Mouse (Mus musculus): Measurements from ENCODE around the gene Elp5. TPM values are rescaled to one million over a fixed set of nuclear protein-coding genes. Genes with fewer than 3 reads are reported as not detected.
A peak's percentile ranks its signal among the peaks of the same experiment; 100 is the strongest.

Gene Elp5
- polyA plus RNA-seq, 1 experiment from 2014 or later, result 124 TPM

GRCm38 (mm10) chr11:69981141-69981762 is 1.1 kb downstream of the Elp5 start, which contains the start of gene Ctdnep1:
TSS of gene Ctdnep1 (plus strand) at chr11:69981156.
- Histone ChIP-seq H3K4me3 (ENCODE audit: low read length) (peak within 1 kb of the TSS; percentile 100), H3K27me3 (ENCODE audit: insufficient read depth, low read length) (no peaks in the 10 kb centered on the region), H3K27ac (ENCODE audit: low read length) (peak within 1 kb of the TSS; percentile 99), H3K9ac (replicated peaks; ENCODE audit: low read length) (peak within 1 kb of the TSS; percentile 99), H3K4me2 (replicated peaks; ENCODE audit: low read depth, low read length) (peak within 1 kb of the TSS; percentile 86), H3K9me3 (ENCODE audit: low read length) (no peaks in the 10 kb centered on the region), H3K36me3 (ENCODE audit: insufficient read depth, low read length) (peaks cover 38% of the 10 kb centered on the region), H3K4me1 (ENCODE audit: insufficient read depth, low read length) (peaks cover 28% of the 10 kb centered on the region)
- peak; percentile 36 for ATAC-seq (ENCODE audit: low FRiP score, low TSS enrichment)
- WGBS, result 0% methylated on average over 43 of the region's 43 CpGs

- peak; percentile 94 for ATAC-seq (ENCODE audit: low FRiP score, low TSS enrichment)
- peaks cover 28% of the 10 kb centered on the region for H3K4me1 ChIP-seq (ENCODE audit: insufficient read depth, low read length)
- peaks cover 37% of the 10 kb centered on the region for H3K36me3 ChIP-seq (ENCODE audit: insufficient read depth, low read length)
- peak overlapping the region; percentile 99 for H3K27ac ChIP-seq (ENCODE audit: low read length)
- H3K9me3 ChIP-seq (ENCODE audit: low read length), result no peaks in the 10 kb centered on the region
- WGBS, result 0% methylated on average over 39 of the region's 60 CpGs
- H3K27me3 ChIP-seq (ENCODE audit: insufficient read depth, low read length), result no peaks in the 10 kb centered on the region
- H3K4me2 ChIP-seq (replicated peaks; ENCODE audit: low read depth, low read length), result peak overlapping the region; percentile 86
- peak overlapping the region; percentile 99 for H3K9ac ChIP-seq (replicated peaks; ENCODE audit: low read length)
- H3K4me3 ChIP-seq (ENCODE audit: low read length), result peak overlapping the region; percentile 100
Observed at GRCm38 (mm10) chr11:69980196-69981140, 1.8 kb downstream of the Elp5 start.

DNA sequence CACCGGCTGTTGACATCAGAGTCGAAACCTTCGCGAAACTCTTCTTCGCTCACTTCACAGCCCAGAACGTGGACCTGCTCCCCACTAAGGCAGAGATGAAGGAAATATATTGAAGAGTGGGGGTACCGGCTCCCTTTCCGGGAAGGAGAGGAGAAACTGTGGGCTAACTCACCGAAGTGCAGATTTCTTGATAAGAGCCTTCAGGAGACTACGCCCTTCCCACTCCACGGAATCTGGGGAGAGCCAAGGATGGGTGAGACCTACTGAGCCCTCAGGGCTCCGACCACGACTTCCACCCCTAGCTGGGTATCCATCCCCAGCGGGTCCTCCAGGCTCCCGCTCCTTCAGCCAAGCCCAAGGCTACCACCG is 2.5 kb downstream of the Elp5 start:
- H3K9ac ChIP-seq (replicated peaks; ENCODE audit: low read length), result peak overlapping the region; percentile 99
- 2% methylated on average over 16 of the region's 16 CpGs for WGBS
- peak overlapping the region; percentile 84 for H3K4me2 ChIP-seq (replicated peaks; ENCODE audit: low read depth, low read length)
- peaks cover 28% of the 10 kb centered on the region for H3K4me1 ChIP-seq (ENCODE audit: insufficient read depth, low read length)
- peak overlapping the region; percentile 100 for H3K4me3 ChIP-seq (ENCODE audit: low read length)
- peaks cover 37% of the 10 kb centered on the region for H3K36me3 ChIP-seq (ENCODE audit: insufficient read depth, low read length)
- no peak for ATAC-seq (ENCODE audit: low FRiP score, low TSS enrichment)
- H3K9me3 ChIP-seq (ENCODE audit: low read length), result no peaks in the 10 kb centered on the region
- H3K27ac ChIP-seq (ENCODE audit: low read length), result peak overlapping the region; percentile 99
- H3K27me3 ChIP-seq (ENCODE audit: insufficient read depth, low read length), result no peaks in the 10 kb centered on the region

GRCm38 (mm10) chr11:69976271-69976670 is 6.0 kb downstream of the Elp5 start:
- Histone ChIP-seq H3K4me1 (ENCODE audit: insufficient read depth, low read length) (peaks cover 9% of the 10 kb centered on the region), H3K36me3 (ENCODE audit: insufficient read depth, low read length) (peaks cover 49% of the 10 kb centered on the region), H3K9me3 (ENCODE audit: low read length) (no peaks in the 10 kb centered on the region), H3K4me3 (ENCODE audit: low read length) (no peak overlapping the region), H3K27me3 (ENCODE audit: insufficient read depth, low read length) (no peaks in the 10 kb centered on the region), H3K9ac (replicated peaks; ENCODE audit: low read length) (no peak overlapping the region), H3K4me2 (replicated peaks; ENCODE audit: low read depth, low read length) (no peak overlapping the region), H3K27ac (ENCODE audit: low read length) (no peak overlapping the region)
- WGBS, result 88% methylated on average over 4 of the region's 4 CpGs
- ATAC-seq (ENCODE audit: low FRiP score, low TSS enrichment), result no peak

DNA sequence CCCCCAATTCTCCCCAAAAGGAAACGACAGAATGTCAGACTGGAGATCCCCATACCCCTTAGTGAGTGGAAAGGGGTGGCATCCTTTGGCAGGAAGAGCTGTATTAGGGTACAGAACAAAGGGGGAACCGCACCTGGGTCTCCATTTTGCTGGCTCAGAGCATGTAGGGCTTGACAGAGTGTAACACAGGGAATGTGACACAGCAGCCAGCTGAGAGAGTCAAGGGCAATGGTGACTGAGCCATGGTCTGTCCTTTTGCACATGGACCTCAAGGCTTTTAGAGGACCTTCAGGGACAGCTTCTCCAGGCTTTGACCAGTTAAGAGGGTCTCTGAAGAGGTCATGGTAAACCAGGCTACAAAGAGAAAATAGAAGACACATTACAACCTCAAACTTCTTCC is 7.4 kb downstream of the Elp5 start:
- Histone ChIP-seq H3K9me3 (ENCODE audit: low read length) (no peaks in the 10 kb centered on the region), H3K4me3 (ENCODE audit: low read length) (no peak overlapping the region), H3K27me3 (ENCODE audit: insufficient read depth, low read length) (no peaks in the 10 kb centered on the region), H3K4me2 (replicated peaks; ENCODE audit: low read depth, low read length) (no peak overlapping the region), H3K4me1 (ENCODE audit: insufficient read depth, low read length) (peaks cover 13% of the 10 kb centered on the region), H3K9ac (replicated peaks; ENCODE audit: low read length) (no peak overlapping the region), H3K36me3 (ENCODE audit: insufficient read depth, low read length) (peaks cover 53% of the 10 kb centered on the region), H3K27ac (ENCODE audit: low read length) (no peak overlapping the region)
- no peak for ATAC-seq (ENCODE audit: low FRiP score, low TSS enrichment)
- 98% methylated on average over 2 of the region's 2 CpGs for WGBS

GRCm38 (mm10) chr11:69970775-69971174 is 11.5 kb downstream of the Elp5 start:
- ATAC-seq (ENCODE audit: low FRiP score, low TSS enrichment), result no peak
- H3K27me3 ChIP-seq (ENCODE audit: insufficient read depth, low read length), result peaks cover 9% of the 10 kb centered on the region
- 75% methylated on average over 3 of the region's 3 CpGs for WGBS
- peak overlapping the region; percentile 19 for H3K27ac ChIP-seq (ENCODE audit: low read length)
- no peaks in the 10 kb centered on the region for H3K9me3 ChIP-seq (ENCODE audit: low read length)
- no peak overlapping the region for H3K4me3 ChIP-seq (ENCODE audit: low read length)
- peaks cover 16% of the 10 kb centered on the region; the same call in 1 of the 2 replicates for H3K4me1 ChIP-seq (ENCODE audit: insufficient read depth, low read length)
- peaks cover 53% of the 10 kb centered on the region for H3K36me3 ChIP-seq (ENCODE audit: insufficient read depth, low read length)
- H3K9ac ChIP-seq (replicated peaks; ENCODE audit: low read length), result no peak overlapping the region
- H3K4me2 ChIP-seq (replicated peaks; ENCODE audit: low read depth, low read length), result no peak overlapping the region

DNA sequence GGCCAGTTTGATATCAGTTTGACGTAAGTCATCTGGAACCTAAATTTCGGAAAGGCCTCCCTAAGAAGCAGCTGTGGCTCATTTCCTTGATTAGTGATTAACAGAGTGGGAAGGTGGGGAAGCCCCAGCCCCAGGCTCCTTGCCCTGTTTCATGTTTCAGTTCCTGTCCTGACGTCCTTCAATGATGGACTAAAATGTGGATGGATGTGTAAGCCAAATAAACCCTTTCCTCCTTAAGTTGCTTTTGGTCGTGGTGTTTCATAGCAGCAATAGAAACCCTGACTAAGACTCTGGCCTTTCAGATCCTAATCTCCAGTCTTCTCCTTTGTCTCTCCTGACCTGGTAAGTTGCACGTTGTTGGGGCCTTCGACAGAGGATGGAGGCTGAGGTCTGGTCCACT is 12.1 kb downstream of the Elp5 start:
- Histone ChIP-seq H3K4me2 (replicated peaks; ENCODE audit: low read depth, low read length) (no peak overlapping the region), H3K27me3 (ENCODE audit: insufficient read depth, low read length) (peaks cover 15% of the 10 kb centered on the region), H3K27ac (ENCODE audit: low read length) (peak overlapping the region; percentile 19), H3K4me1 (ENCODE audit: insufficient read depth, low read length) (peaks cover 16% of the 10 kb centered on the region; the same call in 1 of the 2 replicates), H3K9ac (replicated peaks; ENCODE audit: low read length) (no peak overlapping the region), H3K36me3 (ENCODE audit: insufficient read depth, low read length) (peaks cover 49% of the 10 kb centered on the region), H3K9me3 (ENCODE audit: low read length) (no peaks in the 10 kb centered on the region), H3K4me3 (ENCODE audit: low read length) (no peak overlapping the region)
- 57% methylated on average over 6 of the region's 6 CpGs for WGBS
- no peak for ATAC-seq (ENCODE audit: low FRiP score, low TSS enrichment)

DNA sequence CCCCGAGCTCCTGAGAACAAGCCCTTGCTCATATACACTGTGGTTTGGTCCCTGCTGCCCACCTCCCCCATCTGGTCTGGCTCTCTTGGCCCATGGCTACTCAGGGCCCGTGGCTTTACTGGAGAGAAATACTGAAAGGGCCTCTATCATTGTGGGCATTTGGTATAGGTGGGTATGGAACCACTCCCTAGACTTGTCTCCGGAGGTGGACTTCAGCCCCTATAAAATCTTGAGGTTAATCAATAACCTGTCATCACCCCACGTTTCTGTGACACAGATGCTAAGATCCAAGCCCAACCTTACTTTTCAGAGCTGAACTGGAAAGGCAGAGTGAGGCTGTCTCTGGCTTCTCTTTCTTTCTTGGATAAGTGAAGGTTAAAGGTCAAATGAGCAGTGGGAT is 13.5 kb downstream of the Elp5 start:
- Histone ChIP-seq H3K9ac (replicated peaks; ENCODE audit: low read length) (no peak overlapping the region), H3K4me2 (replicated peaks; ENCODE audit: low read depth, low read length) (no peak overlapping the region), H3K4me1 (ENCODE audit: insufficient read depth, low read length) (peaks cover 16% of the 10 kb centered on the region; the same call in 1 of the 2 replicates), H3K4me3 (ENCODE audit: low read length) (no peak overlapping the region), H3K9me3 (ENCODE audit: low read length) (no peaks in the 10 kb centered on the region), H3K36me3 (ENCODE audit: insufficient read depth, low read length) (peaks cover 35% of the 10 kb centered on the region), H3K27me3 (ENCODE audit: insufficient read depth, low read length) (peaks cover 28% of the 10 kb centered on the region), H3K27ac (ENCODE audit: low read length) (peak overlapping the region; percentile 35)
- no peak for ATAC-seq (ENCODE audit: low FRiP score, low TSS enrichment)
- 73% methylated on average over 4 of the region's 4 CpGs for WGBS

DNA sequence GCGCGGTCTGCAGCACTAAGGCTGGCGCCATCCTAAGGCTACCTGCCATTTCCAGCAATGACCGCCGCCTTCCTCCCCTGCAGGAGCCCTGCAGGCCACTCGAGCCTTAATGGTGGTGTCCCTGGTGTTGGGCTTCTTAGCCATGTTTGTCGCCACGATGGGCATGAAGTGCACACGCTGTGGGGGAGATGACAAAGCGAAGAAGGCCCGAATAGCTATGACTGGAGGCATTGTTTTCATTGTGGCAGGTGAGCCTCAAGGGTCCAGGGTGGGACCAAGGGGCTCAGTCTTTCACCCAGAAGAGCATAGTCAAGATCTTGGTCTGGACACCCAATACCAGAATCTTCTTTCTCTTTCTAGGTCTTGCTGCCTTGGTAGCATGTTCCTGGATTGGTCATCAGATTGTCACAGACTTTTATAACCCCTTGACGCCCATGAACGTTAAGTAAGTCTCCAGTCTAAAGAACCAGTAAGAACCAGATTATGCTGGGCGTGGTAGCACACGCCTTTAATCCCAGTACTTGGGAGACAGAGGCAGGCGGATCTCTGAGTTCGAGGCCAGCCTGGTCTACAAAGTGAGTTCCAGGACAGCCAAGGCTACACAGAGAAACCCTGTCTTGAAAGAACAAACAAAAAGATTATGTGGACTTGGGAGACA is 15.3 kb downstream of the Elp5 start:
- peak overlapping the region; percentile 54 for H3K4me3 ChIP-seq (ENCODE audit: low read length)
- H3K4me1 ChIP-seq (ENCODE audit: insufficient read depth, low read length), result peaks cover 16% of the 10 kb centered on the region; the same call in 1 of the 2 replicates
- peak overlapping the region; percentile 80 for H3K27ac ChIP-seq (ENCODE audit: low read length)
- no peak for ATAC-seq (ENCODE audit: low FRiP score, low TSS enrichment)
- peaks cover 44% of the 10 kb centered on the region for H3K27me3 ChIP-seq (ENCODE audit: insufficient read depth, low read length)
- peak overlapping the region; percentile 57 for H3K9ac ChIP-seq (replicated peaks; ENCODE audit: low read length)
- no peaks in the 10 kb centered on the region for H3K9me3 ChIP-seq (ENCODE audit: low read length)
- WGBS, result 32% methylated on average over 17 of the region's 17 CpGs
- H3K4me2 ChIP-seq (replicated peaks; ENCODE audit: low read depth, low read length), result peak overlapping the region; percentile 61
- H3K36me3 ChIP-seq (ENCODE audit: insufficient read depth, low read length), result peaks cover 21% of the 10 kb centered on the region
